Mouse (Mus musculus): ENCODE measurements around the gene Emilin2.

Gene Emilin2

GRCm38 (mm10) chr17:71301413-71301812, 10.4 kb downstream of the Emilin2 start:
- no peak for DNase-seq (ENCODE audit: extremely low read depth, low read depth, low spot score)

- DNase-seq (ENCODE audit: extremely low read depth, low read depth, low spot score) = no peak
These were observed 11.4 kb downstream of the Emilin2 start for GRCm38 (mm10) chr17:71300338-71300737.

- DNase-seq (ENCODE audit: extremely low read depth, low read depth, low spot score) = no peak
These were observed 11.9 kb downstream of the Emilin2 start for GRCm38 (mm10) chr17:71299879-71300278.

- DNase-seq (ENCODE audit: extremely low read depth, low read depth, low spot score) = no peak
These were observed 17.2 kb downstream of the Emilin2 start for GRCm38 (mm10) chr17:71294570-71294969.

- no peak for DNase-seq (ENCODE audit: extremely low read depth, low read depth, low spot score)
These were observed 18.9 kb downstream of the Emilin2 start for GRCm38 (mm10) chr17:71292897-71293296.

GRCm38 (mm10) chr17:71291897-71292420, 19.8 kb downstream of the Emilin2 start:
- DNase-seq (ENCODE audit: extremely low read depth, low read depth, low spot score) = no peak

- no peak for DNase-seq (ENCODE audit: extremely low read depth, low read depth, low spot score)
These were observed 21.0 kb downstream of the Emilin2 start for GRCm38 (mm10) chr17:71290486-71291410.

- DNase-seq (ENCODE audit: extremely low read depth, low read depth, low spot score) = no peak
These were observed 22.1 kb downstream of the Emilin2 start for GRCm38 (mm10) chr17:71289572-71290176.

GRCm38 (mm10) chr17:71288808-71289548, 22.8 kb downstream of the Emilin2 start:
- no peak for DNase-seq (ENCODE audit: extremely low read depth, low read depth, low spot score)

GRCm38 (mm10) chr17:71288145-71288758, 23.5 kb downstream of the Emilin2 start:
- DNase-seq (ENCODE audit: extremely low read depth, low read depth, low spot score) = no peak

- no peak for DNase-seq (ENCODE audit: extremely low read depth, low read depth, low spot score)
These were observed 24.2 kb downstream of the Emilin2 start for GRCm38 (mm10) chr17:71287586-71287985.

GRCm38 (mm10) chr17:71285929-71286328, 25.8 kb downstream of the Emilin2 start:
- no peak for DNase-seq (ENCODE audit: extremely low read depth, low read depth, low spot score)

- no peak for DNase-seq (ENCODE audit: extremely low read depth, low read depth, low spot score)
These were observed 26.9 kb downstream of the Emilin2 start for GRCm38 (mm10) chr17:71284890-71285289.

GRCm38 (mm10) chr17:71283237-71283636, 28.5 kb downstream of the Emilin2 start:
- no peak for DNase-seq (ENCODE audit: extremely low read depth, low read depth, low spot score)

- no peak for DNase-seq (ENCODE audit: extremely low read depth, low read depth, low spot score)
These were observed 29.1 kb downstream of the Emilin2 start for GRCm38 (mm10) chr17:71282716-71283115.

GRCm38 (mm10) chr17:71277701-71278491, 33.9 kb downstream of the Emilin2 start:
- DNase-seq (ENCODE audit: extremely low read depth, low read depth, low spot score) = peak; percentile 42

GRCm38 (mm10) chr17:71276771-71277170, 35.0 kb downstream of the Emilin2 start:
- no peak for DNase-seq (ENCODE audit: extremely low read depth, low read depth, low spot score)

GRCm38 (mm10) chr17:71273901-71274300, 37.9 kb downstream of the Emilin2 start:
- no peak for DNase-seq (ENCODE audit: extremely low read depth, low read depth, low spot score)

GRCm38 (mm10) chr17:71268599-71268998, 43.2 kb downstream of the Emilin2 start:
- no peak for DNase-seq (ENCODE audit: extremely low read depth, low read depth, low spot score)

GRCm38 (mm10) chr17:71268152-71268551, 43.6 kb downstream of the Emilin2 start:
- no peak for DNase-seq (ENCODE audit: extremely low read depth, low read depth, low spot score)

Measured in fat pad, adult 2 months (tissue).